Mouse (Mus musculus) stomach, postnatal 0 days (tissue): ENCODE results near the gene 9530077C05Rik.

ENCODE experiments used
- CTCF ChIP-seq: IDR thresholded peaks from 2 replicates; pipeline ENCODE4 v1.5.1; 2016; ENCODE audit warnings: antibody characterized with exemption, low read depth, mild to moderate bottlenecking, moderate library complexity
- EP300 ChIP-seq: optimal IDR thresholded peaks from 2 replicates; pipeline ENCODE3; 2016; ENCODE audit warnings: antibody characterized with exemption

- no peak for TF ChIP-seq CTCF
- no peak for TF ChIP-seq EP300
Observed at GRCm38 (mm10) chr9:22453501-22453924, 42.2 kb downstream of the 9530077C05Rik start.
